Mouse (Mus musculus): Measurements from ENCODE around the gene 4933411K16Rik. TPM values are rescaled to one million over a fixed set of nuclear protein-coding genes. Genes with fewer than 3 reads are reported as not detected.

The 4933411K16Rik gene
- 0.66 TPM for polyA plus RNA-seq (2014; fragmentation: Illumina TruSeq; extraction: RNeasy Lipid Tissue Mini Kit (QIAGEN cat#74804); ENCODE audit: low read depth, low replicate concordance)

GRCm38 (mm10) chr19:42051948-42052347 lies at the start of gene 4933411K16Rik:
4933411K16Rik (plus strand) TSS chr19:42052248.

GRCm38 (mm10) chr19:42035456-42036248 lies 16.4 kb upstream of the 4933411K16Rik start, which contains the start of gene Ankrd2:
Ankrd2 (plus strand) TSS chr19:42036000.

DNA sequence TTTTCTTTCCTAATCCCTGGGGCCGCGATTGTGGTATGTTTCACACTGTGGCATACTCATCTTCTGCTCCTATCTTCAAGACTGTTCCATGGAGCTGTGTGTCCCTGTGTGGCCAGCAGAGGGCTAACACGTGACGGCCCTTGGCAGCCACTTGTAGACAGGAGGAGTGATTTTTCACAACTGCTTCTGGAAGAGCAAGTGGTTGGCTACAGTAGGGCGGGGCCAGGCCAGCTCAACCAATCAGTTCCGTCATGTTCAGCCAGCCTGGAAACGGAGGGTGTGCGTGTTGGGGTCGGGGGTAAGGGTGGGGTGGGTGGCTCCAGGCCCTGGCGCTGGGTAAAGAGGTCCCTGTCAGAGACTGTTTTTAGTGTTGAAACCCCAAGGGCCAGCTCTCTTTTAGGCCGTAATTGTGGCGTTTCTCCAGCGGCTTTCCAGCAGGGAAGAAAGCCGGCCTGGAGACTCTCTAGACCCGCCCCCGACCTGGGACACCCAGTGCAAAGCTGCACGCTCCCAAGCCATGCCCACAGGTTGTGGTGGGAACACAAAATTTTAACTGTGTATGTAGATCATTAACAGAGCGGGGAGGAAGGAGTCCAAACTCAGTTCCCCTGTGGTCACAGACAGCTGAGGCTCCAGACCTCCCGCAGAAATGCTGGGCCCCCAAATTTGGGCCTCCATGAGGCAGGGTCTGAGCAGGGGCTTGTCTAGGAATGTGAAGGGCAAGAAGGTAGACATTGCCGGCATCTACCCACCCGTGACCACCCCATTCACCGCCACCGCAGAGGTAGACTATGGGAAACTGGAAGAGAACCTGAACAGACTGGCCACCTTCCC lies 6.6 kb upstream of the 4933411K16Rik start, which contains the start of gene Hoga1:
Hoga1 (plus strand) TSS at position 342 of the 834 bp plus-strand sequence.

DNA sequence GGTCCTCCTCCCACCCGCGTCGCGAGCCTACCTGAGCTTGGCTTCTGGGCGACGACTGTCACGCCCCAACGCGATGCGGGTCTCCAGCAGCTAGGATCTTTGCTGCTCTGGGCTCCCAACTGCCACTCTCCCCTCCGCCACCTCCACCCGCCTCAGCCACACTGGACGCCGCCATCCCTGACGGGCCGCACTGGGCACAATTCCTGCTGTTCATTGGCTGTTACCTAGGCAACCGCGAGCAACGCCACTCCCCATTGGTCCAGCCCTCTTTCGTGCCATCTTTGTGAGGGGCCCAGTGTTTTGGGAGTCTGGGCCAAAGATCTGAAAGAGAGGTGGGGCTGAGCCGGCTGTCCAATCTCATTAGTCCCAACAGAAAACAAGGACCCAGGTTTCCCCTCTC lies 34.1 kb downstream of the 4933411K16Rik start, which contains the start of gene Morn4:
Morn4 (minus strand) TSS at position 192 of the 400 bp plus-strand sequence.

DNA sequence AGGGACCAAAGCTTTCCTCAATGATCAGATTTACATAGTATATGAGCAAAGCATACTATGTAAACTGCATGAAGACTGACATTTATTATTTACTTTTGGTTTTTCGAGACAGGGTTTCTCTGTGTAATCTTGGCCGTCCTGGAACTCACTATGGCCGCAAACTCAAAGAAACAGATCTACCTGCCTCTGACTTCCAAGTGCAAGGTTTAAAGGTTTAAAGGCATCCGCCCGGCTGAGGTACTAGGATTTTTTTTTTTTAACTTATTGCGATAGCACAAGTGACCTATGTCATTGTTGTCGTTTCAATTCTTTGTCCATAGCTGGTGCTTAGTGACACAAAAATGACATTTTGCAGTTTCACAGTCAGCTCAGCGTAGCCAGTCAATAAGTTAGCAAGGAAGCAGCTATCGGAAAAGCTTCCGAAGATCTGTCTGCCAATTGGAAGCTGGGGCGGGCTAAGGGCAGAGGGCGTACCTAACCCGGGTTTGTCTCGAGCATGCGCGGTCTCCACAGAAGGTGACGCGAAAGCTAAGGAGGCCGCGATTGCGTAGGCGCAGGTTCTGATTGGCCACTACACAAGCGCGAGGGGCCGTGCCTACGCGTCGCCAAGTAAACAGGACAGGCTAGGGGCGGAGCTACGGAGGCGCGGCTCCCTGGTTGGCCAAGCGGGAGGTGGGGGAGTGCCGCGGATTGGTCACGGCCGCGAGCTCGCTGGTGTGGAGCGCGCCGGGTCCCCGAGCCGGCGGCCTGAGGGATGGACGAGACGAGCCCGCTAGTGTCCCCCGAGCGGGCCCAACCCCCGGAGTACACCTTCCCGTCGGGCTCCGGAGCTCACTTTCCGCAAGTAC lies 37.9 kb downstream of the 4933411K16Rik start, which contains the start of gene Pi4k2a:
Pi4k2a (plus strand) TSS at position 723 of the 848 bp plus-strand sequence.

Other genes with a start within 250 kb of the 4933411K16Rik start
- 1.6 TPM for gene Frat1, start 222.3 kb upstream of the 4933411K16Rik start, polyA plus RNA-seq (2014; fragmentation: Illumina TruSeq; extraction: RNeasy Lipid Tissue Mini Kit (QIAGEN cat#74804); ENCODE audit: low read depth, low replicate concordance)
- 1.5 TPM for gene Frat2, start 204.1 kb upstream of the 4933411K16Rik start, polyA plus RNA-seq (2014; fragmentation: Illumina TruSeq; extraction: RNeasy Lipid Tissue Mini Kit (QIAGEN cat#74804); ENCODE audit: low read depth, low replicate concordance)
- gene Rrp12, start 156.1 kb upstream of the 4933411K16Rik start, polyA plus RNA-seq (2014; fragmentation: Illumina TruSeq; extraction: RNeasy Lipid Tissue Mini Kit (QIAGEN cat#74804); ENCODE audit: low read depth, low replicate concordance): 0.29 TPM
- 150 TPM for gene Pgam1, start 140.3 kb upstream of the 4933411K16Rik start, polyA plus RNA-seq (2014; fragmentation: Illumina TruSeq; extraction: RNeasy Lipid Tissue Mini Kit (QIAGEN cat#74804); ENCODE audit: low read depth, low replicate concordance)
- gene Exosc1, start 118.8 kb upstream of the 4933411K16Rik start, polyA plus RNA-seq (2014; fragmentation: Illumina TruSeq; extraction: RNeasy Lipid Tissue Mini Kit (QIAGEN cat#74804); ENCODE audit: low read depth, low replicate concordance): 15.5 TPM
- 15.2 TPM for gene Zdhhc16, start 118.8 kb upstream of the 4933411K16Rik start, polyA plus RNA-seq (2014; fragmentation: Illumina TruSeq; extraction: RNeasy Lipid Tissue Mini Kit (QIAGEN cat#74804); ENCODE audit: low read depth, low replicate concordance)
- 7.8 TPM for gene Mms19, start 71.1 kb upstream of the 4933411K16Rik start, polyA plus RNA-seq (2014; fragmentation: Illumina TruSeq; extraction: RNeasy Lipid Tissue Mini Kit (QIAGEN cat#74804); ENCODE audit: low read depth, low replicate concordance)
- not detected for gene Ubtd1, start 70.5 kb upstream of the 4933411K16Rik start, polyA plus RNA-seq (2014; fragmentation: Illumina TruSeq; extraction: RNeasy Lipid Tissue Mini Kit (QIAGEN cat#74804); ENCODE audit: low read depth, low replicate concordance)
- not detected for gene Ankrd2, start 16.2 kb upstream of the 4933411K16Rik start, polyA plus RNA-seq (2014; fragmentation: Illumina TruSeq; extraction: RNeasy Lipid Tissue Mini Kit (QIAGEN cat#74804); ENCODE audit: low read depth, low replicate concordance)
- gene Hoga1, start 6.6 kb upstream of the 4933411K16Rik start, polyA plus RNA-seq (2014; fragmentation: Illumina TruSeq; extraction: RNeasy Lipid Tissue Mini Kit (QIAGEN cat#74804); ENCODE audit: low read depth, low replicate concordance): 65.6 TPM
- not detected for gene Morn4, start 34.1 kb downstream of the 4933411K16Rik start, polyA plus RNA-seq (2014; fragmentation: Illumina TruSeq; extraction: RNeasy Lipid Tissue Mini Kit (QIAGEN cat#74804); ENCODE audit: low read depth, low replicate concordance)
- 10.1 TPM for gene Pi4k2a, start 38.2 kb downstream of the 4933411K16Rik start, polyA plus RNA-seq (2014; fragmentation: Illumina TruSeq; extraction: RNeasy Lipid Tissue Mini Kit (QIAGEN cat#74804); ENCODE audit: low read depth, low replicate concordance)
- gene Avpi1, start 76.8 kb downstream of the 4933411K16Rik start, polyA plus RNA-seq (2014; fragmentation: Illumina TruSeq; extraction: RNeasy Lipid Tissue Mini Kit (QIAGEN cat#74804); ENCODE audit: low read depth, low replicate concordance): 5.4 TPM
- 7.2 TPM for gene Marveld1, start 95.2 kb downstream of the 4933411K16Rik start, polyA plus RNA-seq (2014; fragmentation: Illumina TruSeq; extraction: RNeasy Lipid Tissue Mini Kit (QIAGEN cat#74804); ENCODE audit: low read depth, low replicate concordance)
- gene Zfyve27, start 111.7 kb downstream of the 4933411K16Rik start, polyA plus RNA-seq (2014; fragmentation: Illumina TruSeq; extraction: RNeasy Lipid Tissue Mini Kit (QIAGEN cat#74804); ENCODE audit: low read depth, low replicate concordance): 4.3 TPM
- not detected for gene Sfrp5, start 150.0 kb downstream of the 4933411K16Rik start, polyA plus RNA-seq (2014; fragmentation: Illumina TruSeq; extraction: RNeasy Lipid Tissue Mini Kit (QIAGEN cat#74804); ENCODE audit: low read depth, low replicate concordance)
- gene Golga7b, start 195.3 kb downstream of the 4933411K16Rik start, polyA plus RNA-seq (2014; fragmentation: Illumina TruSeq; extraction: RNeasy Lipid Tissue Mini Kit (QIAGEN cat#74804); ENCODE audit: low read depth, low replicate concordance): not detected

Data from liver, adult 10 weeks (tissue).